Mouse (Mus musculus) testis, postnatal 14 days (tissue): ENCODE results near the gene Tent2.

Source experiments
- DNase-seq: peaks from one replicate; pipeline ENCODE4 v3.0.0; 2021; ENCODE audit warnings: low spot score

Tent2 gene

DNA sequence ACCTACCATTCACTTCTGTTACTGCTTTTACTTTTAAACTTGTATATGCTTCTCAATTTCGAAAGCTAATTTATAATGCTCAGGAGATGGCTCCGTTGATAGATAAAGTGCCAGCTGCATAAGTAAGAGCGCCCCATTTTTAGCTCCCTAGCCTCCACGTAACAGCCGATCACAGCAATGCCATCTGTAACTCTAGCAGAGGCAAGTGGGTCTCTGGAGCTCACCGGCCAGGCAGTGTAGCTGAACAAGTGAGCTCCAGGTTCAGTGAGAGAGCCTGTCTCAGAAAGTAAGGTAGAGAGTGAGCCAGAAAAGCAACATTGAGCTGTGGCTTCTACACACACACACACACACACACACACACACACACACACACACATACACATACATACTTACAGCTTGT is 51.0 kb downstream of the Tent2 start:
- no peak for DNase-seq

DNA sequence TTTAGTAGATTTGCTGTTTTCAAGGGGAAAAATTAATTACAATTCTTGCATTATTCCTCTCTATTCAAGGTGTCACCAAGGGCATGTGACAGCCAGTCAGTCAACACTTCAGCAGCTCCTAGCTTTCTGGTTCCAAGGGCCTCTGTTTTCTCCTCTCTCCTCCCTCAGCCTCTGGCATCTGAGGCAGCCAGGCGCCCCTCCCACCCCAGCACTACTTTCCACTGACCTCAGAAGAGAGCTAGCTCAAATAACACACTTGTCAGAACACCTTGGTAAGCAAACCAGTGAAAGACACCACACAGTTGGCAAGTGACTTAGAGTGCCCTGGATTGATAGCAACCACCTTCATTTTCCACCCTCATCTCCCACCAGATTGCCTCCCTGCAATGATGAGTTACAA is 54.1 kb downstream of the Tent2 start:
- no peak for DNase-seq

DNA sequence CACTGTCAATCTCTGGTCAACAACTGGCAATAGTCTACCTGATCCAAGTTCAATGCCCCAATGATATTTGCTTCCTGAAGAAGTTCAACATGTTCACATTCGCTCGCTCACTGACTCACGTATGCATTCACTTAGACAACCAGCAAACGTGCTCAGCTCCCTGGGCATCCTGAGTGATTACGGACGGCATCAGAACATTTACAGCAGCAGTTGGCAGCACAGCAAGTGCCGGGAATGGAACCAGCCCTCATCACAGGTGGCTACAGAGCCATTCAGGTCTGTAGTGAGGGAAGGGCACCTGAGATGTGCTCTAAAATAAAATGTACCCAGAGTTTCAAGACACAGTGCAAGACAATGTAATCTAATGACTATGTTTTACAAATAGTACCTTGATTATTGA is 55.1 kb downstream of the Tent2 start:
- no peak for DNase-seq

DNA sequence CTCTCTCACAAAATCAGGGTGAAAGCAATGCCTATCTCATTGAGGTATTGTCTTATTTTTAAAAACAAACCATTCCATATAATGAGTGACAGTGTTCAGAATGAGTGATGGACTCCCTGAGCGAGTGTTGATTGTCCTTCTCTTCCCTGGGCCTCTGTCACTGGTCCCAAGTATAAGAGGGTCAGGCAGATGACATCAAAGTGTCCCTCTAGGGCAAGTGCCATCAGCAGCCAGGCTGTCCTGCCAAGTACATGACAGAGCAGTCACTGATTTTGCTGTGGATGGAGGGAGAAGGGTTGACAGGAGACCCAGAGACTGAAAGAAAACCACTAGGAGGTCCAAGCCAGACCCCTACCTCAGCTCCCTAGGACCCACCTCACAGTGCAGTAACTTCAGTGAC is 55.9 kb downstream of the Tent2 start:
- no peak for DNase-seq

DNA sequence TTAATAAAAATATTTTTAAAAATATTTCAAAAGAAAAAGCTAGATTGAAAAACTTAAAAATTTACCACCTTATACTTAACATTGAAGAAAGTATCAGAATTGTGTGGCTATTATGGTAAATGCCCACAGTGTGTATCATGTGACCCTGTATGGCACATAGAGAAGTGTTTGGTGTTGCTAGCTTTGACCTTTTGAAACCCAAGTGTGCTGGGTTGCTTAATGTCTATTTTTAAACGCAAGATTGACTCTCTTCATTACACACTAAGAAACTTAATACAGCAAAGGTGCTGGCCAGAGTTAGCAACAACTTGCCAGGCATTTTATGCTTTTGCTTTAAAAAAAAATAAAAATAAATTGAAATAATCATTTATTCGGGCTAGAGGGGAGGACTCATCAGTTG is 56.7 kb downstream of the Tent2 start:
- no peak for DNase-seq

DNA sequence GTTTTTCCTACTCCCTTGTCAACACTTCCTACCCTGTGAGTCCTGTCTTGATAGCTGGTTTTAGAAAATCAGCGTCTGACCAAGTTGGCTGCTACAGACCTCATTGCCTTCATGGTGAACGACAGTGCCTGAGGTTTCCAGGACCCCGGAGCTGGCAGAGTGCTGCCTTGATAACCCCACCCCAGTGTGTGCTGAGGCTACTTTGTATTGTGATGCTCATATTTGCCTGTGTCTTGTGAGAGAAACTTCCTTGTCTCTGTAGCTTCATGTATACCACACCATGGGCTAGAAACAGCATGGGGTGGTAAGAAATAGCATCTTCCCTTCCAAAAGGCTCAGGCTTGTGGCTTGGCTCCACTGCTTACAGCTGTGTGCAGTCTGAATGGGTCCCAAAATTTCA is 61.5 kb downstream of the Tent2 start:
- DNase-seq = no peak

DNA sequence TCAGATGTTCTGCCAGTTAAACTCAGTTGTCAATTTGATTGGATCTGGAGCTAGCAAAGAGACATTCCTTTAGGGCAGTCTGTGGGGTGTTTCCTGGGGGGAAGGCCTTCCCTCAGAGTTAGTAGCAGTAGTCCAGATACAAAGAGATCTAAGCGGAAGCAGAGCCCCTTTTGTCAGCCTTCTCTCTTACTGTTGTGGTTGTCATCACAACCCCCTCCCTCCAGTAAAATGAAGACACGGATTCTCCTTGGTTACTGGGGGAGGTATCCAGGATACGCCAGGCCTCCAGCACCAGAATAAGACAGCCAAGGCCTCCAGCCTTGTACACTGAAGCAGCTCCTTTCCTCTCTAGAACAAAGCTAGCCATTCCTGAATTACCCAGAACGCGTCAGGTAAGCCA is 63.2 kb downstream of the Tent2 start:
- DNase-seq = no peak

DNA sequence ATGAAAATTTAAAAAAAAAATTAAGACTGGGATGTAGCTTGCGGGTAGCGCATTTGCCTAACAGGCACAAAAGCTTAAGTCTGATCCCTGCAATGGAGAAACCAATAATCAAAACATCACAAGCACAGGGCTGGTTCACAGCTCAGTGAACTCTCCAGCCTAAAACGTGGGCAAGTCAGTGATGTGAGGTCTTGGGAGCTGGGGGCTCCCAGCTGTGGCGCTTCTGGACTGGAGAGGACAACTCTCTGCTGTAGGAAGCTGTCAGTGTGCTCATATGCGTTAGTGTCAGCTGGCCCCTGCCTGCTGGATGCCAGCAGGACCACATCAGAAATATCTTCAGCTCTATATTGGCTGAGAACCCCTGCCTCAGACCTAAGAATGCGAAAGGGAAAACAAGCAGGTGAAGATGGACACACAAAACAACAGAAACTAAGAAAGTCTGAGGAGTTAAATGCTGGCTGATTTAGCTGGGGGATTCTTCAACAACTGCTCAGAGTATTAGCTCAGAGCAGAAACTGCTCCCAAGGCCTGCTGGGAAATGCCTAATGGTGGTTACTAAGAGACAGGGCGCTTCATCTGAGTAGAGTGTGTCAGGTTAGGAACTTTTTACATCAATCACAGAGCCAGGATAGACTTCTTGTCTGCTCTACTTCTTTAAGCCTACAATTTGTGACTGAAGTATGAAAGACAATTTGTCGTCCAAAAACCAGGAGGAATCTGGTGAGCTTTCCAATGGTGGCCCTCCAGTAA is 63.9 kb downstream of the Tent2 start:
- no peak for DNase-seq

DNA sequence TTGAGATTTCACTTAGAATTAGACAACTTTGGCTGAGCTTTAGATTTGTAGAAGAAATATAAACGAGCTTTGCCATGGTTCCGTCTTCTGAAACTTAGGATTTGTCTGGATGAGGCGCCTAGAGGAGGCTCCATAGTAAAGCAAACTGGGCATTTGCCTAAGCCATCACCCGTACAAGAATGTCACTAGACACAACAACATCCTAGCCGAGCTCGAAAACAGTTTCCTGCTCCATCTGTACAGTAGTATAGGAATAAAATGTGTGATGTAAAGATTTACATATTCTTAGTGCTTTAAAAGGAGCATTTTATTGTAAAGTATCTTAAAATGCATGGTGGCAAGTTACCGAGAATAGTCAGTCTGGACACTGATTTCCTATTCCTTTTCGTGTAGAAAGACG is 69.9 kb downstream of the Tent2 start:
- no peak for DNase-seq

DNA sequence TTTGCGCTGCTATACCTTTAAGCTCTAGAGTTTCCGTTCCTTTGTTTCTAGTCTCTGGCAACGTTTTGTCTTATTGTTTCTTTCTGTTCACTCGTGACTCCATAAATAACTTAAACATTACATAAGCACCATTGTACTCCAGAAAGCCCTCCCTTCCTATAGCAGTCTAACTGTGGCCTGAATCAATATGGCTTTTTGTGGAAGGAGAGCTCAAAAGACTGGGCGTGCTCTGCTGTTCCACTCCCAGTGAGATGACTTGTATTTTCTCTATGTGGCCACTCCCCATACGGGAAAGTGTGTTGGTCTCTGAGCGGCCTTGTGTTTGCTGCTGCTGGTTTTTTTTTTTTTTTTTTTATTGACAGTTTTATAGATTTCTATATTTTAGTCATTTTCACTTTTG is 74.9 kb downstream of the Tent2 start:
- DNase-seq = no peak

DNA sequence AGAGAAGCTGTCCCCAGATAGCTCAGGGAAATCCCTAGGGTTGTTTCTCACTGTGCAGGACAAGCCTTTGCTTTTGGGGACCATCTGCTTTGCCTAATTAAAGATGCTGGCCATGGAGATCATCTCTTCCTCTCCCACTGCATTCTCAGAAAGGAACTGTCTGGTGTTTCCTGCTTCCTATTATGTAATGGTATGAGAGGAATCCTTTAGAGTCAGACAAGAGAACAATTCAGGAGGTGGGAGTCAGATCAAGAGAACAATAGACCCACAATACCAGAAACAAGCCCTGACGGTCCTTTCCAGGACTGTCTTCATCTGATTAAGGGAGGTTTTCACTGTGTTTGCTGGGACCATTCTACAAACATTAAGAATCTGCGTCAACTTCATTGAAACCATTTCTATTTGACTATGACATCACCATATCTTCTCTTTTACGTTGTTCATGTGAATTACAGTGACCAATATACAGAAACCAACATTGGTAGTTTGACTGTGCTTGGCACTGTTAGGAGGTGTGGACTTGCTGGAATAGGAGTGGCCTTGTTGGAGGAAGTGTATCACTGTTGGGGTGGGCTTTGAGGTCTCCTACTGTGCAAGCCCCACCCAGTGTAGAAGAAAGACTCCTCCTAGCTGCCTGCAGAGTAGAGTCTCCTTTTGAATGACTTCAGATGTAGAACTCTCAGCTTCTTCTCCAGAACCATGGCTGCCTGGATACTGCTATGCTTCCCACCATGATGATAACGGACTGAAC is 89.7 kb downstream of the Tent2 start:
- no peak for DNase-seq

DNA sequence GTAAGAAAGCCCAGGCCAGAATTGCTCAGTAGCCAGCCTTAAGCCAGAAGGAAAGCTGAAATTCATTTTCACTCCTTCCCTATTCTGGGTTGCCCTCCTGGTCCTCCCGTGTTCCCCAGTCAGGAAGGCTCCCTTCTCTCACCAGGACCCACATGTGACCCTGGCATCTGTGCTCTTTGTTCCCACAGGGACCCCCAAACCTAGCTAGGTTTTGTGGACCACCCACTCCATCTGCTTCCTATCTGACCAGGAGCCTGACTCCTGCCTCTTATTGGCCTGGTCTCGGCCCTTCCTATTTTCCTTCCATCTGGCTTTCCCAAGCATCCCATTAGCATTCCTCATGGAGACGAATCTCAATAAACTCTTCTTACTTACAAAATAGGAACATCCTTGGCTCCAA is 93.6 kb downstream of the Tent2 start:
- DNase-seq = no peak

DNA sequence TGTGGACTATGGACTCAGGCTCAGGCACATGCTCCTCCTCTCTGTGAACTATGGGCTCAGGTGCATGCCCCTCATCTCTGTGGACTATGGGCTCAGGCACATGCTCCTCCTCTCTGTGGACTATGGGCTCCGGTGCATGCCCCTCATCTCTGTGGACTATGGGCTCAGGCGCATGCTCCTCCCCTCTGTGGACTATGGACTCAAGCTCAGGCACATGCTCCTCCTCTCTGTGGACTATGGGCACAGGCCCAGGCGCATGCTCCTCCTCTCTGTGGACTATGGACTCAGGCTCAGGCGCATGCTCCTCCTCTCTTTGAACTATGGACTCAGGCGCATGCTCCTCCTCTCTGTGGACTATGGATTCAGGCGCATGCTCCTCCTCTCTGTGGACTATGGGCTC is 95.5 kb downstream of the Tent2 start:
- no peak for DNase-seq
